Mouse (Mus musculus): Measurements from ENCODE around the gene Bptf.

GRCm38 (mm10) chr11:107011669-107012323 lies 120.1 kb downstream of the Bptf start:
- TF ChIP-seq CTCF (IDR thresholded peaks at IDR 0.05; ENCODE audit: borderline replicate concordance, control insufficient read depth, extremely low read depth, insufficient read depth, low read length, poor library complexity): no peak
- no peak for TF ChIP-seq POLR2A (IDR thresholded peaks at IDR 0.05; ENCODE audit: control insufficient read depth, extremely low read depth, insufficient read depth, low read length, poor library complexity)
